Comparison of ENCODE assay signal across 19 mouse cellular contexts in the genomic region with DNA sequence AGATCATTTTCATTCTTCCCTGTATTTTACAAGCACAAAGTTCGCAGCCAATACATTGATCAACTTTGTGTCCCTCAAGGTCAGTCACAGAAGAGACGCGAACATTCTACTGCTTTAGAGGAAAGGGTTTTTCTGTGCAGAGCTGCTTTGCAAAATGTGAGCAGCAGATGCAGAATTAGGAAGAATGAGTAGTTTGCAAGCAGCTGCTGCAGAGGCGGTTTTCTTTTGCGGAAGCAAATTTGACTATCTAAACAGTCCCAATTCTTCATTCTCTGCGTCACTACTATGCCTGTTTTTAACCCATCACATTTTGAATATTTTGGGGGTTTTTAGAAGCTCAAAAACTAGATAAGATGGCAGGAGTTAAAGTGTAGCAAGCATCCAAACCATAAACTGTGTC.
DNase-seq lines count a peak whose midpoint lies in the region; ATAC-seq and TF ChIP-seq lines count a peak whose summit lies in the region.
"Had no signal": no experiment of that assay in that cellular context is flagged by ENCODE, and none has a peak within 500 bp of the region (broad histone marks: within the 10 kb centered on the region; RNA-seq: fewer than 3 reads in every experiment).

No protein-coding gene starts in this region.

- no peaks in the 10 kb centered on the region for H3K79me2 ChIP-seq in CH12.LX (replicated peaks; ENCODE audit: control insufficient read depth, extremely low read depth, insufficient read depth, poor library complexity, severe bottlenecking)

- no peak overlapping the region for H3K9ac ChIP-seq in CH12.LX (ENCODE audit: insufficient read depth, low read depth)
- no peak overlapping the region for H3K9ac ChIP-seq in forebrain, embryonic 15.5 days (replicated peaks)
- H3K9ac ChIP-seq: embryonic facial prominence, embryonic 12.5 days; liver, postnatal 0 days had no signal

- H3K27me3 ChIP-seq in CH12.LX (replicated peaks): no peaks in the 10 kb centered on the region
- no peaks in the 10 kb centered on the region for H3K27me3 ChIP-seq in forebrain, embryonic 15.5 days
- H3K27me3 ChIP-seq: embryonic facial prominence, embryonic 12.5 days had no signal

- H3K4me1 ChIP-seq in CH12.LX (ENCODE audit: control insufficient read depth in 1 of 2, insufficient read depth in 2 of 2): peaks cover 0 to 7% of the 10 kb centered on the region in 2 experiments; a peak in 1 of 4 replicates
- H3K4me1 ChIP-seq in forebrain, embryonic 15.5 days: no peaks in the 10 kb centered on the region
- H3K4me1 ChIP-seq: embryonic facial prominence, embryonic 12.5 days; heart, embryonic 10.5 days had no signal

- no peak for TF ChIP-seq POLR2A in CH12.LX (IDR thresholded peaks at IDR 0.05; ENCODE audit: low read depth, low read length)

- dilution Hi-C loops in CH12.LX (cut with MboI; ENCODE audit: extremely low pct_ligation_motif_present, extremely low pct_unique_long_range_greater_than_20kb, low sequenced_read_pairs): no loop called here

- intact Hi-C loops in left cerebral cortex, postnatal 25 days (cut with DNase I): loop anchor here (2.0 to 10.0 kb wide), 2 partner anchors 296 to 1270 kb away; no protein-coding TSS in a partner anchor

- no peak overlapping the region for H3K27ac ChIP-seq in CH12.LX (ENCODE audit: insufficient read depth, low read depth)
- no peak overlapping the region for H3K27ac ChIP-seq in forebrain, embryonic 15.5 days (replicated peaks)
- H3K27ac ChIP-seq: embryonic facial prominence, embryonic 12.5 days; heart, embryonic 10.5 days; kidney, postnatal 0 days had no signal

- ATAC-seq in forebrain, embryonic 15.5 days (replicated peaks): no peak
- ATAC-seq: liver, postnatal 0 days had no signal

- in situ Hi-C loops in CH12.LX (cut with MboI; ENCODE audit: low pct_ligation_motif_present, low pct_unique_long_range_greater_than_20kb, low sequenced_read_pairs): loop anchor here (25.0 kb wide), 1 partner anchor 293 kb away; no protein-coding TSS in a partner anchor

- H3K4me3 ChIP-seq in CH12.LX (replicated peaks in 1 of 3; ENCODE audit: low read depth in 2 of 3, low read length in 2 of 3, poor library complexity in 1 of 3): no peak overlapping the region
- no peak overlapping the region for H3K4me3 ChIP-seq in forebrain, embryonic 15.5 days
- H3K4me3 ChIP-seq: embryonic facial prominence, embryonic 12.5 days; heart, embryonic 10.5 days; myocyte had no signal

- TF ChIP-seq RAD21 in CH12.LX (IDR thresholded peaks at IDR 0.05; ENCODE audit: low read depth, low read length): no peak

- 70% methylated on average over 6 of the region's 6 CpGs for WGBS in forebrain, embryonic 15.5 days

- TF ChIP-seq EP300 in CH12.LX (IDR thresholded peaks at IDR 0.05; ENCODE audit: low read length): no peak

- no peaks in the 10 kb centered on the region for H3K9me3 ChIP-seq in CH12.LX (replicated peaks; ENCODE audit: low read length)
- H3K9me3 ChIP-seq in forebrain, embryonic 15.5 days: no peaks in the 10 kb centered on the region
- H3K9me3 ChIP-seq: embryonic facial prominence, embryonic 12.5 days; heart, embryonic 10.5 days had no signal

- H3K36me3 ChIP-seq in CH12.LX (replicated peaks in 1 of 2; ENCODE audit: control insufficient read depth in 1 of 2, insufficient read depth in 1 of 2, low read length in 1 of 2): no peaks in the 10 kb centered on the region
- no peaks in the 10 kb centered on the region for H3K36me3 ChIP-seq in forebrain, embryonic 15.5 days
- H3K36me3 ChIP-seq: embryonic facial prominence, embryonic 12.5 days; heart, embryonic 10.5 days had no signal

- peak; percentile 34 for DNase-seq in CH12.LX (ENCODE audit: extremely low read depth)
- peak; percentile 87 for DNase-seq in brain, adult 2 months (ENCODE audit: low read depth, low spot score)
- DNase-seq in layer of hippocampus, adult 9-11 months: peak; percentile 73
- DNase-seq in left cerebral cortex, postnatal 25 days (ENCODE audit: low spot score in 2 of 2): peak; percentile 57 to 93
- DNase-seq in heart, adult 11 months: no peak
- no peak for DNase-seq in spleen, adult 18-20 months
- DNase-seq: adrenal gland, adult 2 months; cerebellum, postnatal 10 days; heart, postnatal 10 days; kidney, adult 18-20 months; liver, postnatal 0 days; lung, postnatal 10 days; midbrain, embryonic 14.5 days; thymus, postnatal 36 days had no signal

- H3K4me2 ChIP-seq in CH12.LX (ENCODE audit: insufficient read depth, low read depth, poor library complexity, severe bottlenecking): no peak overlapping the region
- no peak overlapping the region for H3K4me2 ChIP-seq in forebrain, embryonic 15.5 days (replicated peaks)
- H3K4me2 ChIP-seq: embryonic facial prominence, embryonic 12.5 days had no signal

- no peak for TF ChIP-seq CTCF in CH12.LX (conservative IDR thresholded peaks at IDR 0.05 in 1 of 2, IDR thresholded peaks at IDR 0.05 in 1 of 2; ENCODE audit: low read depth in 2 of 2, low read length in 2 of 2)

TF ChIP-seq in CH12.LX, 34 proteins besides CTCF, POLR2A, EP300 and RAD21:
- TF ChIP-seq RCOR1 (conservative IDR thresholded peaks at IDR 0.05; ENCODE audit: low read depth, low read length) (no peak), ETS1 (conservative IDR thresholded peaks at IDR 0.05; ENCODE audit: low read depth, low read length) (0 out of 2 replicates have a peak, but pooled peaks have one; percentile 16)

Comparison
In these comparisons a context has a peak if more than half of its experiments do, and no peak if none do; other contexts are left out.
1. DNase-seq: peak in CH12.LX (single experiment), brain, adult 2 months (single experiment), layer of hippocampus, adult 9-11 months (single experiment) and left cerebral cortex, postnatal 25 days (2 of 2); none in heart, adult 11 months (single experiment) and spleen, adult 18-20 months (0 of 2).